Mouse (Mus musculus) embryo, embryonic 10 days (tissue): ENCODE results near the gene Flt3l.
"Not testable (repeated sequence)": the region's sequence is repeated elsewhere in the genome, so short reads cannot be mapped to it uniquely, and the experiment has no call there.

Experiments used
- DNase-seq: peaks from one replicate; pipeline ENCODE4 v3.0.0-alpha.2; 2015; ENCODE audit warnings: low spot score

Flt3l gene

DNA sequence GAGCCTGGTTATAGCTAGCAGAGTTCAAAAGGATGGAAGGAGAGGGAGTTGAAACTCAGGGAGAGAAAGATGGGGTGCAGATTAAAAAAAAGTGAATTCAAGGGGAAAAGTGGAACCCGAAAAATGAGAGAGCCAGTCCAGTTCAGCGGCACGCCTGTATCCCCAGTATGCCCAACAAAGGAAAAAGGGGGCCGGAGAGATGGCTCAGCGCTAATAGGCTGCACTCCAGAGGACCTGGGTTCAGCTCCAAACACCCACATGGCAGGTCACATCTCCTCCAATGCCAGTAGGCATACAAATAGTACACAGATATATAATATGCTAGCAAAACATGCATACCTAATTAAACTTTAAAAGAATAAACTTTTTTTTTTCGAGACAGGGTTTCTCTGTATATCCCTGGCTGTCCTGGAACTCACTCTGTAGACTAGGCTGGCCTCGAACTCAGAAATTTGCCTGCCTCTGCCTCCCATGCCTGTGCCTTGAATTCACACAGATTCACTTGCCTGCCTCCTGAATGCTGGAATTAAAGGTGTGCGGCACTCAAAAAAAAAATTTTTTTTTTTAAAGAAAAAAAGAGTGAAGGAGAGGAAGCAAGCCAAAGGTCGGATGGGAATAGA, 26.9 kb upstream of the Flt3l start:
- DNase-seq, result no peak

DNA sequence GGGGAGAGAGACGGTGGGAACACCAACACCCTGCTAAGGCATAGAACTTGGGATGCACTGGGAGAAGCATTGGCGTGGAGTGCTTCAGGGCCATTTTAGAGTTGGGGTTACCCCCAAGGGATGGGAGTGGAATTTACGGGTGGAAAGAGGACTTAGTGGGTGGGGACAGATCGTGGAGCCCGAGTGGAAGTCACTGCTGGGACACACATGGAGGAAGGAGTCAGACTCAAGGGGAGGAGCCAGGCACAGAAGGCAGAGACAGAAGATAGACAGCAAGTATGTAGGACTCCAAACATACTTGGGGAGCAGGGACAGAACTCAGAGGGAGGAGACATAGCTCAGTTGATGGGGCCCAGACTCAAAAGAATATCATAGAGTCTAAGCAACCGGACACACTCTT, 26.3 kb upstream of the Flt3l start:
- DNase-seq, result no peak

DNA sequence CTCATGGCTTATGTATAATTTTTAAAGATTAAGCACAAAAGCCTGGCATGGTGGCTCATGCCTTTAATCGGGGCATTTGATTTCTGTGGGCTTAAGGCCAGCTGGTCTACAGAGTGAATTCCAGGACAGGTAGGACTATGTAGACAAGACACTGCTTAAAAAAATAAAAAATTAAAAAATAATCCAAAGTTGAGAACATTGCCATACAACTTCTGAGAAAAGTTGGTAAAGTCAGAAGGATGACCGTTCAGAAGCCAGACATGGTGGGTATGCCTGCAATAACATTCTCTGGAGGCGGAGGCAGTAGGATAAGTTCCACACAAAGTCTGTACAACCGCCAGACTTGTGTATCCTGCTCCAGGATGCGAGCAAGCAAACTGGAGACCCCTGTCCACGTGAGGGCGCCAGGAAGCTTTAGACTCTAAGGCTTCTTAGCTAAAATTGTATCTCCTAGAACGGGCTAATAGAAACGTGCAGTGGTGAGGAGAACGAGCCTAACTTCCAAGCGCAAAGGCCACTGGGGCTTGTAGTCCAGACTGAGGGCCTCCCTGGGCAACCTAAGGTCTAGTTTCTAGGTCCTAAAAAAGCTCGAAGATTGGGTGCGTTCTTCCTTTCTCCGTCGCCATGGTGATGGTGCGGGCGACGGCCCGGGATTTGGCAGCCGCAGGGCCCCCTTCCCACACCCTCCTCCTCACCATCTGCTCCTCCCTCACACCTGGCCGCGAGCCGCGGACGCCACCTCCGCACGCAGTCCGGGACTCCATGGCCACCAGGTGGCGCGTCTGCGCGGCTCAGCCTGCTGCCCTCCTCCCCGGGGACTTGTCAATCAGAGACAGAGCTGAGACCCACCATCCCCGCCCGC, 25.6 kb upstream of the Flt3l start:
- peak; percentile 95 for DNase-seq

DNA sequence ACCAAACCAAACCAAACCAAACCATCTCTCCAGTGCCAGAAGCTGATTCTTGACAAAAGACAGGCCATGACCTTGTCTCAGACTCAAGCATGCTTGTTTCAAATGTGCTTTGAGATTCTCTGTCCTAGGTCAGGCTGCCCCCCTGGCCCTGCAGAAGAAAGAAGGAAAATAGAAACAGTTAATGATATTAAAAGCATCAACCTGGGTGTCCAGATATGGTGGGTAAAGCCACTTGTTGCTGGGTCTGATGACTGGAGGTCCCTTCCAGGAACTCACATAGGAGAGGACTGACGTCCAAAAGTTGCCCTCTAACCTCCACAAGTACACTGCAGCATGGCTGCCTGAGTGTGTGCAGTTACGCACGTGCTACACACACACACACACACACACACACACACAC, 24.6 kb upstream of the Flt3l start:
- no peak for DNase-seq

DNA sequence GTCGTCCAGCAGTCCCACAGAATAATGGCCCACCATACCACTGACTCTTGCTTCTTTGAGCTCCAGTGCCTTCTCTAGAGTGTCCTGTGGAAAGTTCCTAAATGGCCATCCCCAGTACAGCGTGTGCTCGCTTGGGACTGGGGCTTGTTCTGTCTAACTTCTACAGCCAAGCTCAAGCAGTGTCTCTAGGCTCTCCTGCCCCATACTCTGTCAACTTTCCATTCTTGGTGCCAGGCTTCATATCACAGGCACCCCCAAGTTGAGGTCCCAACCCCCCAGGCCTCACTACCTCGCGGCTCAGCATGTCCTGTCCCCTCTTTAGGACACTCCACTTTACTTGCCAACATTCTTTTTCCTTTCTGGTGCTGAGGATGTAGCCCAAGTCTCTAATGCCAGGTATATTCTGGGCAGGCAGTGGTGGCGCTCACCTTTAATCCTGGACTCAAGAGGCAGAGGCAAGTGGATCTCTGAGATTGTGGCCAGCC, 24.1 kb upstream of the Flt3l start:
- DNase-seq, result no peak

DNA sequence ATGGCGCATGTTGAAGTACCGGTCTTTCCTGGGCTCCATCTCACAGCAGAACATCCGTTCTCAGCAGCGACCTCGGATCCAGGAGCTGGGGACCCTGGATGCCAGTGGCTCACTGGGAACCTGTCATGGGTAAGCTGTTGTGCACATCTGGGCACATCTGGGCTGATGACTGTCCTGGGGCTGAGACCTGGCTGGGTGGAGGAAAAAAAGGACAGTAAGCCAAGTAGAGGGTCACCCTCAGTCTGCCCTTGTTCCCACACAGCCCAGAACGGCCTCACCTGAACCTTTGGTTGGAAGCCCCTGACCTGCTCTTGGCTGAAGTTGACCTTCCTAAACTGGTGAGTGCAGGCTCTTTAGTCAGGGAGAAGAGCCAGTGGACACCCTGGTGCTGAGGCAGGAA, 22.8 kb upstream of the Flt3l start:
- no peak for DNase-seq

DNA sequence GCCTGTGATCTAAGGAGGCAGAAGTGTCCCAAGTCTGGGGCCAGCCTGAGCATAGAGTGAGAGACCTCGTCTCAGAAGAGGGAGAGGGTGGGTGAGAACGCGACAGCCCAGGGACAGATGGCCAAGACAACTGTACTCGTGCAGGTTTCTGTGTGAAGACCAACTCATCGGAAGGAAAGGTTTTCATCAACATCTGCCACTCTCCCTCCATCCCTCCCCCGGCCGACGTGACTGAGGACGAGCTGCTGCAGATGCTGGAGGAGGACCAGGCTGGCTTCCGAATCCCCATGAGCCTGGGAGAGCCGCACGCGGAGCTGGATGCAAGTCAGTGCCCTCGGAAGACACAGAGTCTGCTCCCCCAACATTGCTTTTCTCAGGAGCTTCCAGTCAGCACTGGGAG, 21.2 kb upstream of the Flt3l start:
- no peak for DNase-seq

DNA sequence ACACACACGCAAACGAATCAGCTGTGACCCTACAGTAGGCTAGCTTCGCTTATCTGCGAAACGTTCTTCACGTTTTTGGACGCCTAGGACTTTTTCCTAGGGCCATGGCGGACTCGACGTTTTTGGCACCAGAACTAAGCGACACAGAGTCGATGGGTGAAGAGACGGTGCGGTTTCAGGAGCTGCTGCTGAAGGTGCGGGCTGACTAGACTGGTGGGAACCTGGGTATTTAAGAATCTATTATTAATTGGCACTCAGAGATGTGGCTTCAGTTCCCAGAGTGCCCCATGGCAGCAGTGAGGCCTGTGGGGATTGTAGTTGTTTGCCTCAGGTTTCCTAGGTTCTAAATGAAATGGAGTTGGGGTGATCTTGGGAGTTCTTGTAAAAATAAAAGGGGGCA, 20.0 kb upstream of the Flt3l start:
- DNase-seq, result no peak

DNA sequence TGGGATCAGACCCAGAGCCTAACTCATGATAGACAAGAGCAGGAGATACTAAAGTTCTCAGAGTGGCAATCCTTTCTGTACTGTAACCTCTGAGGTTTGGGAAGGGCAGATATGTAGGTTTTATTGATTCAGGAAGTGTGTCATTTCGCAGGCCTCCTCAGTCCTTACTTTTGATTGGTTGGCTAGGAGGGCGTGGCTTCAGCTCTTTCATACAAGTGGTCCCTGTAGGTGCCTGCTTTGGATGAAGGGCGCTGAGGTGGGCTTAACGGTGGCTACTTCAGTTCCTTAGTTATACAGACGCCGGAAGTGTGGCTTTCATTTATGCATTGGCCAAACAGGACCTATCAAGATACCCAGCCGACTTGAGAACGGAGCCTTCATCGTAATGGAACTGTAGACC, 19.4 kb upstream of the Flt3l start:
- no peak for DNase-seq

DNA sequence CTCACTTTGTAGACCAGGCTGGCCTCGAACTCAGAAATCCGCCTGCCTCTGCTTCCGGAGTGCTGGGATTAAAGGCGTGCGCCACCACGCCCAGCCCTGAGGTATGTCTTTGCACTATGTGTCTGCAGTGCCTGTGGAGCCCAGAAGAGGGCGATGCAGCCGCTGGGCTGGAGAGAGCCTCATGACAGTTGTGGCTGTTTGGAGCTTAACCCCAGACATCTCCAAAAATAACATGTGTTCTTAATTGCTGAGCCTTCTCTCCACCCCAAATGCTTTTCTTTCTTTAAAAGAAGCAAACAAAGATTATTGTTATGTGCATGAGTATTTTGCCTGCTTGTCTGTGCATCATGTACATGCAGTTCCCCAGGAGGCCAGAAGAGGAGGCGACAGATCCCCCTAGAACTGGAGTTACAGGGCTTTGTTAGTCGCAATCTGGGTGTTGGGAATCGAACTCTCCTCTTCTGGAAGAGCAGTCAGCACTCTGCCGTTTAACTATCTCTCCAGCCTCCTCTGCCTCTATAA, 18.8 kb upstream of the Flt3l start:
- DNase-seq, result peak; percentile 39

DNA sequence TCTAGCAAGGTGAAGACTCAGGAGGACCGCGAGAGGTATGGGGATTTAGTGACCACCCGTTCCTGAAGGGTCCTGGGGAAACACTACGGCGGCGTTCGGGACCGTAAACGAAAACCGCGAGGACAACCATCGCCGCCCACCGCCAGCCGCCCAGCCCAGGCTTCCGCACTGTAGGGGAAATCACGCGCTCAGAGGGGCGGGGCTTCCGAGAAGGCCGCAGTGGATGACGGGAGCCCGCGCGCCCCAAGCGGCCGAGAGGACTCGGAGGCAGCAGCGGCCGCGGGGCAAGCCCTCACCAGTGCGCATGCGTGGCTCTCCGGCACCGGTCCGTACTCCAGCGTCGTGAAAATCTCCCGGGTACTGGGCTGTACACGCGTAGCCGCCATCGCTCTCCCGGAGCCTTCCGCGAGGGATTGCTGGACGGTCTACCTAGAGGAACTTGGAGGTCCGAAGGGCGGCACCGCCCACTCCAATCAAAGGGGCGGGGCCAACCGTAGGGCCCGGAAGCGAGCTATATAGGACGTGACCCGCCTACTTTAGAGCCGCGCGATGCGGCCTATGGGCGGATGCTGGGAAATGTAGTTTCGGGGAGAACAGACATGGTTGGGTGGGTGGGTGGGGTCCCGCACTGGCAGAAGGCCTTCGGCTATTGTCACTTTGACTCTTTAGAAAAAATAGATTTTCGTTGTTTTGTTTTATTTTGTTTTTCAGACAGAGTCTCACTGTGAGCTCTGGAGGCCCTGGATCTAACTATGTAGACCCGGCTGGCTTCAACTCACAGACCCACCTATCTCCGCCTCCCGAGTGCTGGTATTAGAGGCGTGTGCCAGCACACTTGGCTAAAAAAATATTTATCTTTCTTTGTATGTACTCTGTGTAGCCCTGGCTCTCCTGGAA, 18.1 kb upstream of the Flt3l start, which contains the start of the genes Pih1d1 and Aldh16a1:
TSS of gene Pih1d1 (plus strand) at position 208 of the 897 bp plus-strand sequence.
TSS of gene Aldh16a1 (minus strand) at position 489 of the 897 bp plus-strand sequence.
- DNase-seq, result peak; percentile 96

DNA sequence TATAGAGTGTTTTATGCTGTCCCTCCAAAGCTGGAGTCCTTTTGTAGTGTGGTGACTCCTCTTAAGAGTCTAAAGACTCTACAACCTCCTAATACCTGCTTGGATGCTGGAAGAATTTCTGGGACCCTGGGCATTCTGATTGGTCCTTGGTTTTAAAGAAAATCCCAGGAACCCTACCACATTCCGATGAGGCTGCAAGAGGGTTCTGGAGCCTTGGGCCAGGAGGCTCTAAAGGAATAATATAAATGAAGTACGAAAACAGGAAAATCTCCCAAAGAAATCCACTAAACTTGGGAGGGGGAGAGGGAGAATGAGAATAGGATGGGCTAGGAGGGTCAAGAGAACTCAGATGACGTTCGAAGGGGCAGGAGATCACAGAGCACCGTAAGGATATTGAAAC, 17.4 kb upstream of the Flt3l start:
- DNase-seq, result no peak

DNA sequence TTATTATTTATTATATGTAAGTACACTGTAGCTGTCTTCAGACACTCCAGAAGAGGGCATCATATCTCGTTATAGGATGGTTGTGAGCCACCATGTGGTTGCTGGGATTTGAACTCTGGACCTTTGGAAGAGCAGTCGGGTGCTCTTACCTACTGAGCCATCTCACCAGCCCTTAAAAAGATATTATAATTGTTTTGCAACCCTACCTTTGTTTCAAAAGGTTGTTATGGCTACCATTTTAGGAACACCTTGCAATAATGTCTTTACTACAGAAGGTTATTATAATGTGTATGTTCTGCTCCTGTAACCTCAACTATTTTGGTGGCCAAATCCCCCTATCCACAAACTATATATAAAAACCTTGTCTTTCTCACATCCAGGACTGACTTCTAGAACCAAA, 16.8 kb upstream of the Flt3l start:
- not testable (repeated sequence) for DNase-seq

DNA sequence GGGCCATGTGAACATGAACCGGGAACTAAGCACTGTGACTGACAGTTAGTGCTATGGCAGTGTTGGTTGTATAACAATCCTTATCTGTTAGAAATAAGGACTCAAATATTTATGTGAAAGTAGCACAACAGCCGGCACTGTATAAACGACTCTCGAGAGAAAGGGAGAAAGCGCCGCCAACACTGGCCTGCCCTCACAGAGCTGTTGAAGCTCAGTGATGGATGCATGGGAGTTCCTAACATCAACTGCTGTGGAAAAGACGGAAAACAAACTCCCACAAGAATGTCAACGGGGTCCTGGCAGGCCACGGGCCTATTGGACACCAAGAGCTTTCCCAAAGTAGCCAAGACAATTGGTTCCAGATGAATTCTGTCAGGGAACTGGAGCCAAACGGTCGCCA, 15.1 kb upstream of the Flt3l start:
- no peak for DNase-seq

DNA sequence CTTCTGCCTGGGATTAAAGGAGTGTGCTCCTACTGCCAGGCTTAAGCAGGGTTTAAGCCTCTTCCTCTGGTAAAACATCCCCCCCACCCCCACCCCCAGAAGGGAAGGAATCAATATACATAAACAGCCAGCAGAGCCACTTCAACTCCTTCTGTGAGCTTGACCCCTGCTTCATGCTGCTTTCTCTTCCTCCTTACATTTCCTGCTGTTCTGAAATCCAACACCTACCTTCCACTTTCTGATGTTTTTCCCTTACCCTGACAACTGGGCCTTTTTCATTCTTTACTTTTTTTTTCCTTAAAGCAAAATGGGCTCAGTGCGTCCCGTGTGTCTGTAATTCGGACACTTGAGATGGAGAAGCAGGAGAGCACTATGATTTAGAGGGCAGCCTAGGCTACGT, 14.1 kb upstream of the Flt3l start:
- DNase-seq, result no peak

DNA sequence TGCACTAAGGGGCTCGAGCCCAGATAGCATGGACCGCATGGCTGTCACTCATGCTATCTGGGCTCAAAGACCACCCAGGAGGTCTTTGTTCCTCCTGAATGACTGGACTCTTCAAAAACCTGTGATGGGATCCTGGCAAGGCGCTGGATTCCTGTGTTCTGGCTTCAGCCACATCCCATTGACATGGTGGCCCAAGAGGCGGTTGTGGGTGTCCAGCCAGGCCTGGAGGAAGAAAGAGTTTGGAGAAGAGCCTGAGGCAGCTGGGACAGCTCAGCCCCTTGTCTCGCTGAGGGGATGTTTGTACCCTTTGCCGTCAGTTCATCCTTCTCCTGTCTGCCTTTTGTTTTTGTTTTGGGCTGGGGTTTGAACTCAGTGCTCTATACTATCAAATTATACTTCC, 13.3 kb upstream of the Flt3l start:
- no peak for DNase-seq

DNA sequence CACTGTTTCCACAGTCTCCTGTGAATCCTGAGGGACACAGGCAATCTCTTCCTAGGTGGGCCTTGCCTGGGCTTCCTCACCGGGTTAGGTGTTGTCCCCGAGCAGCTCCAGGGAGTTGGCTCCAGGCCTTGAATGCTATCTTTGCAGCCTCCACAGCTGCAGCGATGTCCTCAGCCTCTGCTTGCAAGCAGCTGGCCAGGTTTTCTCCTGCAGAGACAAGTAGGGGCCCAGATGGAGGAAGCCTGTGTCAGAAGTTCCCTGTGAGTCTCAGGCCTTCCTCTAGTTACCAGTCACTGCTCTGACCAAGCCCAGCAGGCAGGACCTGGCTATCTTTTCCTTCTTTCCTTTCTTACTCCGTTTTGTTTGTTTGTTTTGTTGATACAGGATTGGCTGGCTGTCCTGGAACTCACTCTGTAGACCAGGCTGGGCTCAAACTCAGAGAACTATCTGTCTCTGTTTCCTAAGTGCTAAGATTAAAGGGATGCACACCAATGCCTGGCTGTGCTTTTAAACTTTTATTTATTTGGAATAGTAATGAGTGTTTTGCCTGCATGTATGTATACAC, 12.4 kb upstream of the Flt3l start:
- DNase-seq, result no peak

DNA sequence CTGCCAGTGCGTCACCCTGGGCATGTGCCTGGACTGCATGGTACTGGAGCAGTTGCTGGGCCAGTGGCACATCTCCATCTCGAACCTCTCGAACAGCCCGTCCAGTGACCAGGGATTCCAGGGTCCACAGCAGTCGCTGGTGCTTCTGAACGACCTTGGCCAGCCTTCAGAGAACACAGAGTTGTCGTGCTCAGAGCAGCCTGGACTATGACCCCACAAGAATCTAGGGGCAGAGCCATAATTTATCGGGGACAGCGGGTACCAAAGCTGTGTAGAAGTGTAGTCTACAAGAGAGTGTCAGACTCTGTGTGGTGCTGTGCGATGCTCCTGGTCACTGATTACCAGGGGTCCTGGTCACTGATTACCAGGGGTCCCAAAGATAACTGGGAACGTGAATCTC, 11.7 kb upstream of the Flt3l start:
- no peak for DNase-seq

DNA sequence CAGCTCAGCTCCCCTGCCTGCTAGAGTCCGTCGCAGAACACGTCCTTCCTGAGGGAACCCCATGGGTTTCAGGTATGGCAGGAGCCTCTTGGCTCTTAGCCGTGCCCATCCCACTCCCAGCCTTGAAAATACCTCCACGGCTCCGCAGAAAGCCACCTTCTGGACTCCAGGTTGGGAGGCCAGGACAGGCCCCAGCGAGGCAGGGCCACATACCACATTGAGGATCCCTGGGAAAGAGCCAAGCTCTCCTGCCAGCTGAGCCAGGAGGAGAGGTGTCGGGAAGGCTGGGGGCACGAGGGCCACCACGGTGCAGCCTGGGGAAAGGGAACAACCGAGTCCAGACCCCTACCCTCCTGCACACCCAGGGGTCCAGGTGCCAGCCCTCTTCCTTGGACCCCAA, 11.0 kb upstream of the Flt3l start:
- DNase-seq, result no peak

DNA sequence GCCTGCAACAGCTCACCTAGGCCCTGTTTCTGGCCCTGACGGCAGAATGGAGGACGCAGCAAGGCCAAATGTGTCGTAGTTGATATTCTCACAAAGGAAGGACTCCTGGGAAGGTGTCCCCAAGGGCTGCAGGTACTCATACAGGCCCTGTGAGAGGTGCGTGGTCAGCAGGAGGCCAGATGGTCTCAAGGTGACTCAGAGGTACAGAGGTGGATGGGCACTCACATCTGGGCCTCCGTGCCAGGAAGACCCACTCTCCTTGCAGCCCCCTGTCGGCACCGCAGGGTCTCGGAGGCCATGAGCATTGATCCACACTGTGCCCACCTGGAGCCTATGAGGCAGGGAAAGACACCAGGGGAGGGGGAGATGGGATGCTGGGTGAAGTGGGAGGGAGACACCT, 9.2 kb upstream of the Flt3l start:
- DNase-seq, result no peak

DNA sequence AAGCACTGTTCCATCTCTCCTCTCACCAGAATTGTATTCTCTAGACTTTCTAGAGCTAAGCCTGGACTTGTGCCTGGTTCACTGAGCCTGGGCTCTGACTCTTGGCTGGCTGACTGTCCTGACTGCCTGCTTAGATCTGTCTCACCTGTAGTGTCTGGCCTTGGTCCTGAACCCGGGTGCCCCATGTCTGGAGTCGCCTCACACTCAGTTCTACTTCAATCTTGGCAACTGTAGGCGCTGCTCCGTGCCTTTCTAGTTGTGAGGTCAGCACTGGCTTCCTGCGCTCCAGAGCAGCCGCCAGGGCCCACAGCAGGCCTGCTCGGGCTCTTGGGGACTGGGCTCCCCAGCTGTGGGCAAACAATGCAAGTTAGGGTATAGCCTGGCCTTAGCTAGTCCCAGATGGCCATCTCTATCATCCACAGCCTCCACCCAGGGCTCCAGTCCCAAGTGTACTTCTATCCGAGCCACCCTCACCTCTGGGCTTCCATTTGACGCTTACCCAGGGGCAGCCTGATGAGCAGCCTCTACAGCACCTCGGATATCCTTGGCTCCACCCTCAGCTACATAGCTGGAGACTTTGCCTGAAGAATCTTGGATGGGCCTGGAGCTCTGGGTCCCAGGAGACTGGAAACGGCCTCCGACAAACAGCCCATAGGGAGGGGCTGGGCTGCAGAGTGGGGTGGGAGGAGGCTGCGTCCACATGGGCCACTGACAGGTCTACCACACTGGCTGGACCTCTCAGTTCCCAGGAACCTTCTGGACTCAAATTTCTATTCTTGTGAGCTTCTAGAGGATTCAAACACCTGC, 8.3 kb upstream of the Flt3l start:
- DNase-seq, result no peak
